Mouse (Mus musculus) ES-E14 (cell line): Measurements from ENCODE around the gene Rela. TPM values are rescaled to one million over a fixed set of nuclear protein-coding genes. Genes with fewer than 3 reads are reported as not detected.

Source experiments
- DNase-seq: peaks from one replicate; pipeline ENCODE4 v3.0.0-alpha.2; 2013; ENCODE audit warnings: low read depth, low spot score
- H3K27ac ChIP-seq: 2 replicates; pipeline ENCODE4 v1.5.1; 2012; ENCODE audit warnings: low read depth, mild to moderate bottlenecking, low read length, moderate library complexity, mixed read lengths; ENCODE audit not compliant: poor library complexity, insufficient read depth, severe bottlenecking
- H3K36me3 ChIP-seq: 2 replicates; pipeline ENCODE4 v1.6.1; 2012; ENCODE audit warnings: mild to moderate bottlenecking, low read length, moderate library complexity, mixed read lengths; ENCODE audit not compliant: control insufficient read depth, poor library complexity, insufficient read depth, severe bottlenecking
- H3K4me1 ChIP-seq, 2 experiments: fragments of 150-350 bp in 1 of 2; sonication (generic) in 1 of 2; 2 replicates each; pipeline ENCODE4 v1.6.1; 2012; ENCODE audit warnings: low read length in 2 of 2, mild to moderate bottlenecking in 1 of 2, mixed read lengths in 1 of 2; ENCODE audit not compliant: control insufficient read depth in 2 of 2, insufficient read depth in 2 of 2, poor library complexity in 1 of 2
- H3K4me3 ChIP-seq, 2 experiments: fragments of 150-350 bp in 1 of 2; sonication (generic) in 1 of 2; 2 replicates each; pipeline ENCODE4 v1.5.1; 2012; ENCODE audit warnings: low read length in 2 of 2, low read depth in 1 of 2, mild to moderate bottlenecking in 1 of 2, mixed read lengths in 1 of 2; ENCODE audit not compliant: insufficient read depth in 1 of 2, poor library complexity in 1 of 2, severe bottlenecking in 1 of 2
- H3K9ac ChIP-seq: 2 replicates; pipeline ENCODE4 v1.6.1; 2012; ENCODE audit warnings: low read depth, mild to moderate bottlenecking, low read length, mixed read lengths; ENCODE audit not compliant: poor library complexity, insufficient read depth, severe bottlenecking
- H3K9me3 ChIP-seq: fragments of 150-350 bp; sonication (generic); 2 replicates; pipeline ENCODE4 v1.6.1; 2012; ENCODE audit warnings: low read depth, mild to moderate bottlenecking, low read length; ENCODE audit not compliant: control insufficient read depth, insufficient read depth
- CHD2 ChIP-seq: IDR thresholded peaks from 2 replicates; pipeline ENCODE4 v1.6.1; 2014; ENCODE audit warnings: mild to moderate bottlenecking, low read depth, low read length, inconsistent platforms
- HCFC1 ChIP-seq: IDR thresholded peaks from 2 replicates; pipeline ENCODE4 v1.6.1; 2012; ENCODE audit warnings: low read length, inconsistent platforms, borderline replicate concordance; ENCODE audit not compliant: insufficient read depth
- MAFK ChIP-seq: IDR thresholded peaks from 2 replicates; pipeline ENCODE4 v1.6.1; 2014; ENCODE audit warnings: mild to moderate bottlenecking, low read depth, low read length, inconsistent platforms; ENCODE audit not compliant: insufficient read depth
- ZC3H11A ChIP-seq: IDR thresholded peaks from 2 replicates; pipeline ENCODE4 v1.6.1; 2012; ENCODE audit warnings: low read depth, mild to moderate bottlenecking, inconsistent platforms, low read length, borderline replicate concordance
- ZNF384 ChIP-seq: IDR thresholded peaks from 2 replicates; pipeline ENCODE4 v1.6.1; 2012; ENCODE audit warnings: low read depth, low read length, inconsistent platforms
- in situ Hi-C, 2 experiments: fragments of 600-800 bp; cut with MboI; formaldehyde crosslinking; loops; one replicate each; pipeline ENCODE4 v1.15.1; 2025; ENCODE audit warnings: low sequenced_read_pairs in 2 of 2, inconsistent platforms in 1 of 2; ENCODE audit not compliant: unreplicated experiment in 2 of 2
- total RNA-seq: library from RNA; depleted of rRNA; stranded (reverse); fragments of 300-350 nt; gene quantifications from 2 replicates; pipeline ENCODE4 v1.2.3, GENCODE M21; 2012

Rela gene
- total RNA-seq, 1 experiment: 12.1 TPM

GRCm38 (mm10) chr19:5612762-5613411 lies 24.4 kb upstream of the Rela start:
- in situ Hi-C loops: no loop called here
- TF ChIP-seq CHD2: no peak
- TF ChIP-seq MAFK: no peak
- TF ChIP-seq HCFC1: no peak
- TF ChIP-seq ZNF384: no peak
- Histone ChIP-seq H3K27ac (no peak overlapping the region), H3K36me3 (peaks cover 11% of the 10 kb centered on the region; the same call in 1 of the 2 replicates), H3K4me1 (peaks cover 1 to 11% of the 10 kb centered on the region in 2 experiments; a peak in 2 of 4 replicates), H3K9ac (no peak overlapping the region), H3K9me3 (no peaks in the 10 kb centered on the region), H3K4me3 (no peak overlapping the region)
- DNase-seq: no peak

- Histone ChIP-seq H3K9me3 (no peaks in the 10 kb centered on the region), H3K27ac (no peak overlapping the region), H3K4me1 (peaks cover 1 to 8% of the 10 kb centered on the region in 2 experiments; a peak in 2 of 4 replicates), H3K4me3 (no peak overlapping the region), H3K36me3 (no peaks in the 10 kb centered on the region), H3K9ac (no peak overlapping the region)
- no peak for DNase-seq
- in situ Hi-C loops: no loop called here
- TF ChIP-seq ZC3H11A: no peak
- no peak for TF ChIP-seq HCFC1
- TF ChIP-seq MAFK: no peak
- no peak for TF ChIP-seq CHD2
- no peak for TF ChIP-seq ZNF384
Observed at GRCm38 (mm10) chr19:5614953-5615352, 22.3 kb upstream of the Rela start.

GRCm38 (mm10) chr19:5620007-5620406 lies 17.3 kb upstream of the Rela start:
- no peaks in the 10 kb centered on the region for H3K9me3 ChIP-seq

GRCm38 (mm10) chr19:5621884-5622283 lies 15.4 kb upstream of the Rela start:
- Histone ChIP-seq H3K36me3 (no peaks in the 10 kb centered on the region), H3K4me3 (no peak overlapping the region), H3K4me1 (peaks cover 0 to 5% of the 10 kb centered on the region in 2 experiments; a peak in 1 of 4 replicates), H3K27ac (no peak overlapping the region), H3K9ac (no peak overlapping the region), H3K9me3 (no peaks in the 10 kb centered on the region)
- no peak for DNase-seq
- TF ChIP-seq CHD2: no peak
- TF ChIP-seq ZC3H11A: no peak
- no peak for TF ChIP-seq HCFC1
- no peak for TF ChIP-seq MAFK
- TF ChIP-seq ZNF384: no peak
- in situ Hi-C loops: no loop called here

More at GRCm38 (mm10) chr19:5620007-5620406, 17.3 kb upstream of the Rela start:
- peaks cover 0 to 5% of the 10 kb centered on the region in 2 experiments; a peak in 1 of 4 replicates for H3K4me1 ChIP-seq
- no peak overlapping the region for H3K27ac ChIP-seq
- no peak overlapping the region for H3K4me3 ChIP-seq
- TF ChIP-seq ZNF384 (no peak), CHD2 (no peak), ZC3H11A (no peak), HCFC1 (no peak), MAFK (no peak)
- in situ Hi-C loops: no loop called here
- no peaks in the 10 kb centered on the region for H3K36me3 ChIP-seq
- DNase-seq: no peak
- no peak overlapping the region for H3K9ac ChIP-seq

- no peak overlapping the region for H3K4me3 ChIP-seq
- H3K27ac ChIP-seq: no peak overlapping the region
- no peaks in the 10 kb centered on the region for H3K36me3 ChIP-seq
- no peak overlapping the region for H3K9ac ChIP-seq
- H3K9me3 ChIP-seq: no peaks in the 10 kb centered on the region
- in situ Hi-C loops: no loop called here
- H3K4me1 ChIP-seq: peaks cover 0 to 5% of the 10 kb centered on the region in 2 experiments; a peak in 1 of 4 replicates
- no peak for TF ChIP-seq HCFC1
- TF ChIP-seq ZNF384: no peak
- no peak for TF ChIP-seq CHD2
- no peak for TF ChIP-seq MAFK
- no peak for TF ChIP-seq ZC3H11A
- DNase-seq: no peak
Observed at GRCm38 (mm10) chr19:5625311-5625710, 12.0 kb upstream of the Rela start.
